Mouse (Mus musculus) layer of hippocampus, adult 2 months (tissue): Measurements from ENCODE around the gene Frs2. TPM values are rescaled to one million over a fixed set of nuclear protein-coding genes. Genes with fewer than 3 reads are reported as not detected.
"Not testable (repeated sequence)": the region's sequence is repeated elsewhere in the genome, so short reads cannot be mapped to it uniquely, and the experiment has no call there.

ENCODE experiments used
- DNase-seq, 2 experiments: peaks; one replicate each; pipeline ENCODE4 v3.0.0; 2022; ENCODE audit warnings: low spot score in 2 of 2
- H3K27ac ChIP-seq: fragments of 200-600 bp; 2 replicates; pipeline ENCODE4 v1.8.1; 2022
- H3K4me3 ChIP-seq: fragments of 200-600 bp; 2 replicates; pipeline ENCODE4 v1.8.1; 2022; ENCODE audit warnings: mild to moderate bottlenecking
- CTCF ChIP-seq: fragments of 200-600 bp; conservative IDR thresholded peaks from 2 replicates; pipeline ENCODE4 v1.8.1; 2022; ENCODE audit warnings: antibody characterized with exemption, mild to moderate bottlenecking, moderate library complexity
- total RNA-seq, 2 experiments: library from RNA; stranded (reverse); gene quantifications; 2 replicates each; pipeline ENCODE4 v1.2.3; 2021

Gene Frs2
- total RNA-seq, 2 experiments from 2014 or later = 36.3 to 37.5 TPM

DNA sequence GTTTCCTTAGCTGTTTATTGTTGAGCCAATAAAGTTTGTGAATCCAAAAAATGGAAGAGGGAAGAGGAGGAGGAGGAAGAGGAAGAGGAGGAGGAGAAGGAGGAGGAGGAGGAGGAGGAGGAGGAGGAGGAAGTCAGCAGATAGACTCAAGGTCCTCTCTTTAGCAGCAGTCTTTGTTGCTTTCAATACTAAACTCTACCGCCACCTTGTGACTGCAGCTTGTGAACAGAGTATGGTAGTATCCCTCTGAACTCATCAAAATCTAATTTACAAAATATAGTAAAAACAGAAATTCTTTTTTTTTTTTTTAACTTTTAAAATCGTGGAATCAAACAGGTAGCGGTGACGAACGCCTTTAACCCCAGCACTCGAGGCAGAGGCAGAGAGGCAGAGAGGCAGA is 108.0 kb downstream of the Frs2 start:
- H3K4me3 ChIP-seq = no peak overlapping the region
- peak; percentile 67 for TF ChIP-seq CTCF
- no peak overlapping the region for H3K27ac ChIP-seq
- DNase-seq = no peak

DNA sequence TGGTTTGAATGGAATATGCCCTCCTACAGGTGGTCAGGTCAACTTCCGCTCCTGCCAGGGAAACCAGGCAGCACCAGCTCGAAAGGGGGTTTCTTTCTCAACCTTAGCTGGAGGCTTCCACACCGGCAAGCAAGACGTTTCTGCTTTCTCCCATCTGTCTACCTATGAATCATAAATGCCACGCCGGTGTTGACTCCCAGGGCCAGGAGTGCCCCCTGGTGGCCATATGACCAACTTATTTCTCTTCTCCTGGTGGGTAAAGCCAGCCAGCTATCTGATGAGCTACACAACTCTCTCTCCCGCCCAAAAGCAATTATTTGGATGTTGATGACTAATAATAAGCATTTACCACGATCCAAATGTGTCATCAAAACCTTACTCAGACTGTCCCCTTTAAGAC is 114.5 kb downstream of the Frs2 start:
- Histone ChIP-seq H3K4me3 (no peak overlapping the region), H3K27ac (no peak overlapping the region)
- peak; percentile 76 to 82 for DNase-seq
- TF ChIP-seq CTCF = peak; percentile 89

DNA sequence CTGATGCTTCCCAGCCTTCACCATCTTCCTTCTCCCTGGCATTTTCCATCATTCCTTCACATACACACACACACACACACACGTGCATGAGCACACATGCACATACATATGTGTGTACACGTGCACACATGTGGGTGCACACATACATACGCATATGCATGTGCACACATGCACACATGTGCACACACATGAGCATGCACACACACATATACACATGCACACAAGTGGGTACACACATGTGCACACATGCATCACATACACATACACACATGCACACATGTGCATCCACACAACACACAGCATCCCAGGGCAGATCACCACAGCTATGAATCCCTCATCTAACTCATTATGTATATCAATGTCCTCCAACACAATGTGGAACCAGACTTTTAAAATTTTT is 117.2 kb downstream of the Frs2 start:
- no peak for TF ChIP-seq CTCF
- no peak for DNase-seq
- Histone ChIP-seq H3K27ac (no peak overlapping the region), H3K4me3 (no peak overlapping the region)

DNA sequence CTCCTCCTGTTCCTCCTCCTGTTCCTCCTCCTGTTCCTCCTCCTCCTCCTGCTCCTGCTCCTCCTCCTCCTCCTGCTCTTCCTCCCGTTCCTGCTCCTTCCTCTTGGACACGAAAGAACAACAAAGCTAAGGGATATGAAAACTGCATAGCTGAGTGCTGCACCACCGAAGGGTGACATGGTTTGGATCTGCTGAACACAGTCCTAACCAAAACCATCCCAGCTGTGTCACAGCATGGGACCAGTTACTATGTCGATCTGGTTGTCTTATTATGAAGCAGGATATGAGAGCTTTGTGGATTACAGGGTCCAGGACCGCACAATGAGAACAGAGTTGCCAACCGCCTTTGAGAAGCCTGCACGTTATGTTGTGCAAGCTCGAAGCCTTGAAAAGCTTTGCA is 122.2 kb downstream of the Frs2 start:
- Histone ChIP-seq H3K4me3 (no peak overlapping the region), H3K27ac (no peak overlapping the region)
- no peak for TF ChIP-seq CTCF
- no peak for DNase-seq

DNA sequence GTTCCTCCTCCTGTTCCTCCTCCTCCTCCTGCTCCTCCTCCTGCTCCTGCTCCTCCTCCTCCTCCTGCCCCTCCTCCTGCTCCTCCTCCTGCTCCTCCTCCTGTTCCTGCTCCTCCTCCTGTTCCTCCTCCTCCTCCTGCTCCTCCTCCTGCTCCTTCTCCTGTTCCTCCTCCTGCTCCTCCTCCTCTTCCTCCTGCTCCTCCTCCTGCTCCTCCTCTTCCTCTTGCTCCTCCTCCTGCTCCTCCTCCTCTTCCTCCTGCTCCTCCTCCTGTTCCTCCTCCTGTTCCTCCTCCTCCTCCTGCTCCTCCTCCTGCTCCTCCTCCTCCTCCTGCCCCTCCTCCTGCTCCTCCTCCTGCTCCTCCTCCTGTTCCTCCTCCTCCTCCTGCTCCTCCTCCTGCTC is 122.6 kb downstream of the Frs2 start:
- not testable (repeated sequence) for H3K27ac ChIP-seq, DNase-seq, H3K4me3 ChIP-seq

DNA sequence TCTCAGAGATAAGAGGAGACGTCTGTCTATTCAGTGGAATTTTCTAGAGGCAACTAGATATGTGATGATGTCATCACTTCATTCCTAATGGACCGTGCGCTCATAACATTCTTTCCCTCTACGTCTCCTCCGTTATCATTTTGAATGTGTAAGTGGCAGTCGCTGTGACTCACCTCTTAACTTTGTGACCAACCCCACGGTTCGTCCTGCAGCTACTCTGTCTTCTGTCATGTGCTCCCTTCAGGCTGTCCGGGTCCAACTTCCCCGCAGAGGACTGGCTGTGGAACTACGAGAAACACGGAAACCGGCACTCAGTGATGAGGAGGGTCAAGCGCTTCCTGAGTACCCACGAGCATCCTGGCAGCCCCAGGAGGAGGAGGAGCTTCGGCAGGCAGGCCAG is 124.6 kb downstream of the Frs2 start:
- Histone ChIP-seq H3K4me3 (no peak overlapping the region), H3K27ac (no peak overlapping the region)
- TF ChIP-seq CTCF = no peak
- no peak for DNase-seq

DNA sequence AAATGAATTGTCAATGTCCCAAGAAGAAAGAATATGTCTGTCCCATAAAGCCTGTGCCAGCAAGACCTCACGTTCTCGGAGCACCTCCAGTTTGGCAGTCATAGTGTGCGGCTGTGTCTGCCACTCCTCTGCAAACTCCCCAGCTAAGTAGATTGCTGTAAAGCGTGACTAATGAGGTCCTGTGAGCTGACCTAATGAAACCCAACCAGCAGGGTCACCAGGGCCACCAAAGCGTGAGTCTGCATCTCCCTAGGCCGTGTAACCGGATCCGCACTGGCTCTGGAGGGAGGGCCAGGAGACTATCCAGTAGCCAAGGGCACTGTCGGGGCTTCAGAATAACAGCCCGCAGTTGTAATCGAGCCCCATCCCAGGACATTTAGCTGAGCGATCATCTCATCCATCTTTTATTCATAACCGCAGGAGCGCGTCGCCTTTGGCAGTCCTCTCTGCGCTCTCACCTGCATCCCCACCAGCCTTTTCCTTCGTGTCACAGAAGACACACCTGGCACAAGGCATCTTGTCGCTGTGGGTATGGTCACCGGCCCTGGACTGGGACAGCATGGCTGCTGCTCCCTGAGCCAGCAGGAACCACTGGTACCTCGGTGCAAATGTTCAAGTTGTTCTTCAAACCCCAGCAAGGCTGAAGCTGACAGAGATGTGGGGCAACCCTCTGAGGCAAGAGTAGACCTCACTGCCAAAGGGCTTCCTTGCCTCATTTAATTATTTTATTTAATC is 127.1 kb downstream of the Frs2 start:
- no peak for TF ChIP-seq CTCF
- no peak for DNase-seq
- Histone ChIP-seq H3K27ac (no peak overlapping the region), H3K4me3 (no peak overlapping the region)

Other genes starting within 250 kb of the Frs2 start
- 10 to 100 TPM; 64.2 to 70.9 TPM for gene Rab3ip, start 197.8 kb downstream of the Frs2 start, total RNA-seq
- gene Gm10271, start 175.9 kb downstream of the Frs2 start, total RNA-seq = not detected
- gene Best3, start 162.2 kb downstream of the Frs2 start, total RNA-seq = 1 to 10 TPM; 2.1 to 2.4 TPM
- under 1 TPM in 1 of 2 experiments, not detected in 1; 0.32 TPM for gene Lrrc10, start 103.2 kb downstream of the Frs2 start, total RNA-seq
- gene Cct2, start 84.7 kb downstream of the Frs2 start, total RNA-seq = 100 to 1,000 TPM; 167 to 176 TPM
- gene Yeats4, start 76.0 kb upstream of the Frs2 start, total RNA-seq = 10 to 100 TPM; 45.2 to 49.3 TPM
- gene 9530003J23Rik, start 90.2 kb upstream of the Frs2 start, total RNA-seq = not detected
- gene Lyz2, start 133.8 kb upstream of the Frs2 start, total RNA-seq = 10 to 100 TPM; 11.5 to 14.1 TPM
- gene Lyz1, start 144.3 kb upstream of the Frs2 start, total RNA-seq = 1 to 10 TPM in 1 of 2 experiments, under 1 TPM in 1; 0.86 to 1.3 TPM
- gene Cpsf6, start 231.5 kb upstream of the Frs2 start, total RNA-seq = 100 to 1,000 TPM; 111 to 116 TPM